Mouse (Mus musculus) left cerebral cortex, postnatal 36 days (tissue): Measurements from ENCODE around the gene Slc17a7. TPM values are rescaled to one million over a fixed set of nuclear protein-coding genes. Genes with fewer than 3 reads are reported as not detected.
"Not testable (repeated sequence)": the region's sequence is repeated elsewhere in the genome, so short reads cannot be mapped to it uniquely, and the experiment has no call there.

ENCODE experiments used
- DNase-seq, 2 experiments: peaks; one replicate each; pipeline ENCODE4 v3.0.0; 2021 to 2022; ENCODE audit warnings: low spot score in 2 of 2, mixed read lengths in 1 of 2
- intact Hi-C: fragments of 180-260 bp; cut with DNase I; formaldehyde crosslinking; loops from one replicate; pipeline ENCODE4 v1.15.1; 2025
- total RNA-seq, 2 experiments: library from RNA; stranded (reverse); gene quantifications; 2 replicates each; pipeline ENCODE4 v1.2.3; 2021

Gene Slc17a7
- total RNA-seq: 1,000 to 10,000 TPM; 1,276 to 1,585 TPM

GRCm38 (mm10) chr7:45163735-45164490, at the start of gene Slc17a7:
Slc17a7 (plus strand) TSS chr7:45163949.
- intact Hi-C loops: loop anchor here (2.0 kb wide), 2 partner anchors 33 to 135 kb away; no protein-coding TSS in a partner anchor

GRCm38 (mm10) chr7:45117566-45117965, 46.2 kb upstream of the Slc17a7 start:
- intact Hi-C loops: no loop called here

More at GRCm38 (mm10) chr7:45163735-45164490, at the start of gene Slc17a7:
- peak; percentile 58 to 79 for DNase-seq

GRCm38 (mm10) chr7:45118336-45118735, 45.4 kb upstream of the Slc17a7 start:
- no peak for DNase-seq
- intact Hi-C loops: no loop called here

More at GRCm38 (mm10) chr7:45117566-45117965, 46.2 kb upstream of the Slc17a7 start:
- DNase-seq: no peak

DNA sequence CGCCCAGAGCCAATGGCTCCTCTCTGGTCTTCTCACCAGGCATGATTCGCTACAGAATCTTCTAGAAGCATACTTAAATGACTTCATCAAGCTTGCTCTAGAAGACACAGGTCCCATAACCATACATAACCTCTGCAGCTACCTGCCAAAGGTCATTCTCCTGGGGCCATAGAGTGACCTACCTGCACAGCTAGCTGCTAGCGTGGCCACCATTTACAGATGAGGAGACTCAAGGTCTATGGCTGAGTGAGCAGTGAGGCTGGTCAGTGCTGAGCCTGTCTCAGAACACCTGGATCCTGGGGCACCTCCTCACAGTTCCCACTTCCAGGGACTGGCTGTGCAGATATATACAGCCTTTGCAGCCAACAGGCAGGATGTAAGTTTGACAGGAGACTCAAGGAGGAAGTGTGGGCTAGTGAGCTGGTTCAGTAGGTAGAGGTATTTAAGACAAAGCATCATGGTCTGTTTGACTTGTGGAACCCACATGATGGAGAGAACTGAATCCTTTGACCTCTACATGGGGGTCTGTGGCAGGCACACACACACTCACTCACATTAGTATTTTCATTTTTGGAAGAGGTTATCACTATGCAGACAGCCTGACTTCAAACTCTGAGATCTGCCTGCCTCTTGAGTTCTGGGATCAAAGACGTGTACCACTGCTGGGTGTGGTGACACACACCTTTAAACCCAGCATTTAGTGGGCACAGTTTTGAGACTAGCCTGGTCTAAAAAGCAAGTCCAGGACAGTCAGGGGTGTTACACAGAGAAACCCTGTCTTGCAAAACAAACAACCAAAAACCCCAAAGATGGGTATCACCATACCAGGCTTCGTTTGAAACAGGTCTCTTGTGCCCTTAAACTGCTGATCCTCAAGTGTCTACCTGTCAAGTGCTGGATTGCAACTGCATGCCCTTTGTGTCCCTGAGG, 43.7 kb upstream of the Slc17a7 start:
- DNase-seq: no peak
- intact Hi-C loops: loop anchor here (5.0 kb wide), 1 partner anchor 38 kb away; no protein-coding TSS in a partner anchor

GRCm38 (mm10) chr7:45121404-45121803, 42.3 kb upstream of the Slc17a7 start:
- intact Hi-C loops: loop anchor here (5.0 kb wide), 1 partner anchor 39 kb away; no protein-coding TSS in a partner anchor
- no peak for DNase-seq

DNA sequence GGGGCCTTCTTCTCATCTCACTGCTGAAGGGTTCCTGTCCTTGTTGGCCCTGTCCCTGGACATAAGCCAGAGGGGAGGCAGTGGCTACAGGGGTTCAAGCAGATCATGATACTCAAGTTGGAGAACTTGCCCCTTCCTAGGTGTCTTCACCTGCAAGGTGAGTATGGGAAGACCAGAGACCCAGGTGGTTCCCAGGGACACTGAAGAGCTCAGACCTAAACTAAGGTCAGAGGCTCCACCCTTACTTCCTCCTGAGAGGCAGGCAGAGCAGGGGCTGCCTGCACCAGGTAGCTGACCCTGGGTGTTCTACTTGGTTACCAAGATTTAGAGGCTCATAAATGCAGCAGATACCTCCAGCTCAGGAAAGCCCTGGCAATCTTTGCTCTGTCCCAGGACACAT, 41.8 kb upstream of the Slc17a7 start:
- intact Hi-C loops: loop anchor here (5.0 kb wide), 1 partner anchor 40 kb away; no protein-coding TSS in a partner anchor
- no peak for DNase-seq

DNA sequence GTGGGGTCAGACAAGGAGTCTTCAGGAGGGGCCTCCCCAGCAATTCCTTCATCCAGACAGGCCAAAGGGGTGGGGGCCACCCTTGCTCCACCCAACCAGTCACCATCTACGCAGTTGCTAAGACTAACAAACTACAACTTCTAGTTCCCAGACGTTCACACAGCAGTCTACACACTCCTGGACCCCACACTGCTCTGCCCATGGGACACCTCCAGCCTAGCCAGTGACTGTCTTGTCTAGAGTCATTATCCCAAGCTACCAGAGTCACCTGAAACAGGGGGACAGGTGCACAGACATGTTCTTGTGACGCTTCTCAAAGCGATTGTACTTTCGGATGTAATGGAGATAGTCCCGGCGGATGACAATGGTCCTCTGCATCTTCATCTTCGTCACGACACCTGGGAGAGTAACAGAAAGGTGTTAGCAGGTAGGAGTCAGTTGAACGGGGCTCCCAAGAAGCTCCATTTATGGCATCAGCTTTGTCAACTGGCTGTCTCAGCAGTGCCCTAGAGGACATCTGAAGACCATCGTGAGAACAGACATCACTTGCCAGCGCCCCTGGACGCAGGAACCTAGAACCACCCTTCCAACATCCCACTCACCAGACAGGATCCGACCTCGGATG, 41.1 kb upstream of the Slc17a7 start:
- intact Hi-C loops: loop anchor here (5.0 kb wide), 1 partner anchor 40 kb away; no protein-coding TSS in a partner anchor
- DNase-seq: no peak

- no peak for DNase-seq
- intact Hi-C loops: loop anchor here (5.0 kb wide), 1 partner anchor 41 kb away; no protein-coding TSS in a partner anchor
Measured at GRCm38 (mm10) chr7:45123186-45123570, 40.6 kb upstream of the Slc17a7 start.

- intact Hi-C loops: loop anchor here (5.0 kb wide), 1 partner anchor 42 kb away; no protein-coding TSS in a partner anchor
- DNase-seq: peak; percentile 98 to 99
Measured at GRCm38 (mm10) chr7:45124224-45125143, 39.3 kb upstream of the Slc17a7 start, which contains the start of gene Rps11. Rps11 (minus strand) TSS chr7:45124439.

- DNase-seq: no peak
- intact Hi-C loops: no loop called here
Measured at GRCm38 (mm10) chr7:45125144-45125600, 38.6 kb upstream of the Slc17a7 start.

DNA sequence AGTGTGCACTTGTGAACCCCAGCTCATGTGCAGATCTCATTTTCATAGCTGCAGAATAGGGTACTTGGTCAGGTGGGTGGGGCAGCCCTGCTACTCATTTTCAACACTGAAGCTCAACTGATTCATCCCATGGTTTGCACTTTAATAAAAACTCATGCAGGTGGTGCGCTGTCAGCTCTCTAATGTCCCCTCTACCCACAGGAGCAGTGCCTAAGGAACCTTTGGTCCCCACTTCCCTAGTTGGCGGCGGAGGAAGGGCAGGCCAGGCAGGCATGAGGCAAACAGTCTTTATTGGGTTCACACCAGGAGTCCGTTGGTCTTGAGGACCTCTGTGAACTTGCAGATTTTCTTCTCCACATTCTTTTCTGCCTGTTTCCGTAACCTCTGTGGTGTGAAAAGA, 38.1 kb upstream of the Slc17a7 start:
- DNase-seq, intact Hi-C loops: not testable (repeated sequence)

DNA sequence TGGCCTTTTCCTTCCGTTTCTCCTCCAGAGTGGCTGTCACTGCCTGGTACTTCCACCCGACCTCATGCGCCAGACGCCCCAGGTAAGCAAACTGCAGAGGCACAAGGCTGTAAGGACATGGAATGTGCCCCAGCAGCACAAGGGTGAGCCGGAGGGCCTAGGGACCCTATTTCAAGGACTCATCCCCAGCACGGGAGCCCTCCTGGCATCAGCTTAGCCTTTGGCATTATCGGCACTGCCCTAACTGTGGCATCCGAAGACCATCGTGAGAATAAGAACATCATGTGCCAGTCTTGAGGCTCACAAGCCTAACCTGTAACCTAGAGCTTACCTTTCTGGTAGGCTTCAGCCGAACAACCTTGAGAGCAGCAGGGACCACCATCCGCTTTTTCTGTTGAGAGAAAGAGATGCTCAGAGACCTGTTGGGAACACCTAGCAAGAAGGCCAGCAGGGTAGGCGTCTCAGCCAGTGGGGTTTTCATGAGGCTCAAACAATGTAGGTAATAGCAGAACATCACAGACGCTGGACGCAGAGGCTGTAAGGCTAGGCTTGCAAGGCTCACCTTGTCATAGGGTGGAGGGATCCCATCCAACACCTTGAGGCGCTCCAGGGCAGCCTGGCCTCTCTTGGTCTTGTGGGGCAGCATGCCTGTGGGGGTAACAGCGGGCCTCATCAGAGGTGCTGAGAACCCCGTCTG, 37.5 kb upstream of the Slc17a7 start:
- intact Hi-C loops: no loop called here
- DNase-seq: no peak

- no peak for DNase-seq
- intact Hi-C loops: no loop called here
Measured at GRCm38 (mm10) chr7:45126844-45127699, 36.7 kb upstream of the Slc17a7 start.

GRCm38 (mm10) chr7:45127700-45128224, 36.0 kb upstream of the Slc17a7 start:
- intact Hi-C loops: loop anchor here (1.0 kb wide), 1 partner anchor 27 kb away; the partner anchor contains the start of genes Aldh16a1 and Pih1d1
- no peak for DNase-seq

DNA sequence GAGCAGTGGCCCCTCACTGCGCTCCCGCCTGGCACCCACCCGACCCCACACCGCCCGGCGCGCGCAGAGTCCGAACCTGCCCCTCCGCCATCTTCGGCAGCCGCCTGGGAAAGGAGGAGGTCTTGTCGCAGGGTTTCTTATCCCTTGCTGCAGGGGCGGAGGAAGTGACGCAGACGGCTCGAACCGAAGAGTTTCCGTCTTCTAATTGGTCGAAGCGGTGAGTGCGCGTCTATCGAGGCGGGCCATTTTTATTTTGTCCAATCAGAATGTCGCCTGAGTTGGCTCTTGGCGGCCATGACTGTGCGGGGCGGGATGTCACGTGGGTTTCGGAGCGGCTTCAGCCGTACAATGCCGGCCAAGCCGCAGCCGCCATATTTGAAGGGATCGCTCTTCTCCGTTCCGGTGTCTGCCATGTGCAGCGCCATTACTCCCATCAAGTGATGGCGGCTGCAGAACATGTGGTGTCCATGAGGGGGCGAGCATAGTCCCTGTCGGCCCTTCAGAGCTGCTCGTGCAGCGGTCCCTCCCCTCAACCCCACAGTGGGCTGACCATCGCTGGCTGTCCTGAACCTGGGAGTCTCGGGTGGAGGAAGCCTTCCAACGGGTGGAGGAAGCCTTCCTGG, 35.0 kb upstream of the Slc17a7 start, which contains the start of gene Rpl13a:
Gene Rpl13a, minus strand, starts transcription at position 138 of the 623 bp plus-strand sequence.
- intact Hi-C loops: loop anchor here (1.0 kb wide), 1 partner anchor 26 kb away; the partner anchor contains the start of genes Aldh16a1 and Pih1d1
- DNase-seq: peak; percentile 99

- no peak for DNase-seq
- intact Hi-C loops: no loop called here
Measured at GRCm38 (mm10) chr7:45129318-45129717, 34.4 kb upstream of the Slc17a7 start.
